Comparison of ENCODE assay signal across 19 mouse cellular contexts in genomic region chr14:12637121-12637754, GRCm38 (mm10).
DNase-seq lines count a peak whose midpoint lies in the region; ATAC-seq lines count a peak whose summit lies in the region.
"Had no signal": no experiment of that assay in that cellular context is flagged by ENCODE, and none has a peak within 500 bp of the region (broad histone marks: within the 10 kb centered on the region; RNA-seq: fewer than 3 reads in every experiment).

No protein-coding gene starts in this region.

- no peak overlapping the region for H3K27ac ChIP-seq in forebrain, embryonic 15.5 days (replicated peaks)
- H3K27ac ChIP-seq in forebrain, embryonic 16.5 days (ENCODE audit: low read length), result no peak overlapping the region
- H3K27ac ChIP-seq in hindbrain, embryonic 13.5 days, result peak overlapping the region; percentile 36; the same call in 1 of the 2 replicates
- H3K27ac ChIP-seq in hindbrain, embryonic 16.5 days (ENCODE audit: low read depth, low read length), result no peak overlapping the region
- H3K27ac ChIP-seq in midbrain, embryonic 13.5 days, result peak overlapping the region; percentile 64
- H3K27ac ChIP-seq: kidney, embryonic 15.5 days; liver, embryonic 13.5 days; neural tube, embryonic 12.5 days; stomach, embryonic 15.5 days had no signal

- H3K36me3 ChIP-seq in forebrain, embryonic 15.5 days, result no peaks in the 10 kb centered on the region
- no peaks in the 10 kb centered on the region for H3K36me3 ChIP-seq in forebrain, embryonic 16.5 days (ENCODE audit: control insufficient read depth, insufficient read depth)
- H3K36me3 ChIP-seq in hindbrain, embryonic 13.5 days, result no peaks in the 10 kb centered on the region
- no peaks in the 10 kb centered on the region for H3K36me3 ChIP-seq in hindbrain, embryonic 16.5 days (ENCODE audit: control insufficient read depth, insufficient read depth, low read length)
- H3K36me3 ChIP-seq in midbrain, embryonic 13.5 days, result no peaks in the 10 kb centered on the region
- H3K36me3 ChIP-seq: kidney, embryonic 15.5 days; liver, embryonic 13.5 days; neural tube, embryonic 12.5 days; stomach, embryonic 15.5 days had no signal

- no peak overlapping the region for H3K4me2 ChIP-seq in forebrain, embryonic 15.5 days (replicated peaks)
- H3K4me2 ChIP-seq in forebrain, embryonic 16.5 days (ENCODE audit: low read length), result no peak overlapping the region
- no peak overlapping the region for H3K4me2 ChIP-seq in hindbrain, embryonic 13.5 days
- H3K4me2 ChIP-seq in hindbrain, embryonic 16.5 days (ENCODE audit: low read length), result no peak overlapping the region
- no peak overlapping the region for H3K4me2 ChIP-seq in midbrain, embryonic 13.5 days (replicated peaks)
- H3K4me2 ChIP-seq: kidney, embryonic 15.5 days; liver, embryonic 13.5 days; neural tube, embryonic 12.5 days; stomach, embryonic 15.5 days had no signal

- WGBS in forebrain, embryonic 15.5 days, result 83% methylated on average over 7 of the region's 7 CpGs
- WGBS in forebrain, embryonic 16.5 days, result 79% methylated on average over 7 of the region's 7 CpGs
- WGBS in hindbrain, embryonic 13.5 days, result 67% methylated on average over 7 of the region's 7 CpGs
- WGBS in hindbrain, embryonic 16.5 days, result 70% methylated on average over 7 of the region's 7 CpGs
- 67% methylated on average over 7 of the region's 7 CpGs for WGBS in midbrain, embryonic 13.5 days

- DNase-seq in brain, adult 2 months (ENCODE audit: low read depth, low spot score), result peak; percentile 27
- DNase-seq in layer of hippocampus, adult 11-12 months (ENCODE audit: low spot score), result no peak
- DNase-seq in adrenal gland, postnatal 25 days, result no peak
- DNase-seq: adrenal gland, postnatal 10 days; cerebellum, adult 9-10 months; kidney, adult 11 months; kidney, postnatal 36 days; liver, embryonic 13.5 days; lung, adult 2 months; lung, postnatal 14 days; thymus, postnatal 25 days had no signal

- 0 out of 2 replicates have a peak, but pooled peaks cover under 1% of the 10 kb centered on the region for H3K4me1 ChIP-seq in forebrain, embryonic 15.5 days
- no peaks in the 10 kb centered on the region for H3K4me1 ChIP-seq in forebrain, embryonic 16.5 days (replicated peaks; ENCODE audit: control insufficient read depth, insufficient read depth, low read length)
- 0 out of 2 replicates have a peak, but pooled peaks cover 3% of the 10 kb centered on the region for H3K4me1 ChIP-seq in hindbrain, embryonic 13.5 days (replicated peaks)
- H3K4me1 ChIP-seq in hindbrain, embryonic 16.5 days (ENCODE audit: control insufficient read depth, insufficient read depth, low read depth, low read length), result no peaks in the 10 kb centered on the region
- H3K4me1 ChIP-seq in midbrain, embryonic 13.5 days (replicated peaks), result no peaks in the 10 kb centered on the region
- H3K4me1 ChIP-seq: kidney, embryonic 15.5 days; liver, embryonic 13.5 days; neural tube, embryonic 12.5 days; stomach, embryonic 15.5 days had no signal

- H3K9ac ChIP-seq in forebrain, embryonic 15.5 days (replicated peaks), result no peak overlapping the region
- H3K9ac ChIP-seq in forebrain, embryonic 16.5 days (replicated peaks; ENCODE audit: low read depth, low read length), result no peak overlapping the region
- H3K9ac ChIP-seq in hindbrain, embryonic 13.5 days, result no peak overlapping the region
- H3K9ac ChIP-seq in hindbrain, embryonic 16.5 days (ENCODE audit: low read depth, low read length), result no peak overlapping the region
- H3K9ac ChIP-seq in midbrain, embryonic 13.5 days (replicated peaks), result no peak overlapping the region
- H3K9ac ChIP-seq: kidney, embryonic 15.5 days; liver, embryonic 13.5 days; neural tube, embryonic 12.5 days; stomach, embryonic 15.5 days had no signal

- ATAC-seq in forebrain, embryonic 15.5 days (replicated peaks), result 0 out of 2 replicates have a peak, but pooled peaks have one; percentile 44
- ATAC-seq in forebrain, embryonic 16.5 days, result no peak
- ATAC-seq in hindbrain, embryonic 13.5 days (ENCODE audit: low FRiP score), result no peak
- no peak for ATAC-seq in hindbrain, embryonic 16.5 days
- peak; percentile 85 for ATAC-seq in midbrain, embryonic 13.5 days

- no peaks in the 10 kb centered on the region for H3K27me3 ChIP-seq in forebrain, embryonic 15.5 days
- no peaks in the 10 kb centered on the region for H3K27me3 ChIP-seq in forebrain, embryonic 16.5 days (replicated peaks; ENCODE audit: control insufficient read depth, insufficient read depth, low read length)
- no peaks in the 10 kb centered on the region for H3K27me3 ChIP-seq in hindbrain, embryonic 13.5 days
- no peaks in the 10 kb centered on the region for H3K27me3 ChIP-seq in hindbrain, embryonic 16.5 days (replicated peaks; ENCODE audit: control insufficient read depth, insufficient read depth, low read length)
- H3K27me3 ChIP-seq in midbrain, embryonic 13.5 days, result no peaks in the 10 kb centered on the region
- H3K27me3 ChIP-seq: kidney, embryonic 15.5 days; liver, embryonic 13.5 days; neural tube, embryonic 12.5 days; stomach, embryonic 15.5 days had no signal

- no peak overlapping the region for H3K4me3 ChIP-seq in forebrain, embryonic 15.5 days
- H3K4me3 ChIP-seq in forebrain, embryonic 16.5 days (replicated peaks; ENCODE audit: low read length), result no peak overlapping the region
- no peak overlapping the region for H3K4me3 ChIP-seq in hindbrain, embryonic 13.5 days
- H3K4me3 ChIP-seq in hindbrain, embryonic 16.5 days (ENCODE audit: low read length), result no peak overlapping the region
- no peak overlapping the region for H3K4me3 ChIP-seq in midbrain, embryonic 13.5 days (replicated peaks)
- H3K4me3 ChIP-seq: kidney, embryonic 15.5 days; liver, embryonic 13.5 days; neural tube, embryonic 12.5 days; stomach, embryonic 15.5 days had no signal

- no peaks in the 10 kb centered on the region for H3K9me3 ChIP-seq in forebrain, embryonic 15.5 days
- no peaks in the 10 kb centered on the region for H3K9me3 ChIP-seq in forebrain, embryonic 16.5 days (ENCODE audit: control insufficient read depth, low read length)
- H3K9me3 ChIP-seq in hindbrain, embryonic 13.5 days, result no peaks in the 10 kb centered on the region
- H3K9me3 ChIP-seq in hindbrain, embryonic 16.5 days (ENCODE audit: control insufficient read depth, low read length), result no peaks in the 10 kb centered on the region
- H3K9me3 ChIP-seq in midbrain, embryonic 13.5 days, result no peaks in the 10 kb centered on the region
- H3K9me3 ChIP-seq: kidney, embryonic 15.5 days; liver, embryonic 13.5 days; neural tube, embryonic 12.5 days; stomach, embryonic 15.5 days had no signal

Comparison
In these comparisons a context has a peak if more than half of its experiments do, and no peak if none do; other contexts are left out.
1. ATAC-seq: peak in forebrain, embryonic 15.5 days (single experiment) and midbrain, embryonic 13.5 days (single experiment); none in forebrain, embryonic 16.5 days (single experiment), hindbrain, embryonic 13.5 days (single experiment) and hindbrain, embryonic 16.5 days (single experiment).
2. H3K27ac ChIP-seq: peak in hindbrain, embryonic 13.5 days (single experiment) and midbrain, embryonic 13.5 days (single experiment); none in forebrain, embryonic 15.5 days (single experiment), forebrain, embryonic 16.5 days (single experiment) and hindbrain, embryonic 16.5 days (single experiment).